8 mouse cellular contexts compared by ENCODE assay signal in genomic region chr6:4903325-4904054, GRCm38 (mm10). TPM values are rescaled to one million over a fixed set of nuclear protein-coding genes. Genes with fewer than 3 reads are reported as not detected.
DNase-seq lines count a peak whose midpoint lies in the region; ATAC-seq and TF ChIP-seq lines count a peak whose summit lies in the region.

No protein-coding gene starts in this region.

- H3K9me3 ChIP-seq in intestine, embryonic 16.5 days (ENCODE audit: control insufficient read depth, low read length) = no peaks in the 10 kb centered on the region
- no peaks in the 10 kb centered on the region for H3K9me3 ChIP-seq in limb, embryonic 11.5 days (ENCODE audit: control insufficient read depth, low read length)

- no peaks in the 10 kb centered on the region for H3K36me3 ChIP-seq in intestine, embryonic 16.5 days (ENCODE audit: control insufficient read depth, insufficient read depth, low read length)
- H3K36me3 ChIP-seq in limb, embryonic 11.5 days (ENCODE audit: control insufficient read depth, insufficient read depth, low read length) = no peaks in the 10 kb centered on the region
- no peaks in the 10 kb centered on the region for H3K36me3 ChIP-seq in splenic B cell, adult 2 months (ENCODE audit: control insufficient read depth, insufficient read depth, low read length, poor library complexity, severe bottlenecking)

- H3K27me3 ChIP-seq in intestine, embryonic 16.5 days (replicated peaks; ENCODE audit: control insufficient read depth, insufficient read depth, low read length) = no peaks in the 10 kb centered on the region
- H3K27me3 ChIP-seq in limb, embryonic 11.5 days (ENCODE audit: control insufficient read depth, insufficient read depth, low read length) = no peaks in the 10 kb centered on the region
- H3K27me3 ChIP-seq in splenic B cell, adult 2 months (ENCODE audit: control insufficient read depth, insufficient read depth, low read length, poor library complexity, severe bottlenecking) = peaks cover 2% of the 10 kb centered on the region; the same call in 1 of the 2 replicates

- H3K4me3 ChIP-seq in cortical plate, adult 2 months (ENCODE audit: insufficient read depth, low read length) = peak overlapping the region; percentile 87
- H3K4me3 ChIP-seq in intestine, embryonic 16.5 days (ENCODE audit: low read length) = peak overlapping the region; percentile 79
- peak overlapping the region; percentile 52 for H3K4me3 ChIP-seq in limb, embryonic 11.5 days (ENCODE audit: low read depth, low read length)

- TF ChIP-seq CTCF in cortical plate, adult 2 months (IDR thresholded peaks at IDR 0.05; ENCODE audit: extremely low read depth, insufficient read depth, low read length) = no peak

- peak overlapping the region; percentile 82 for H3K4me2 ChIP-seq in intestine, embryonic 16.5 days (ENCODE audit: low read depth, low read length)
- peak overlapping the region; percentile 78 for H3K4me2 ChIP-seq in limb, embryonic 11.5 days (ENCODE audit: low read depth, severe bottlenecking)

- peak; percentile 44 to 56 for DNase-seq in right cerebral cortex, adult 2 months (ENCODE audit: low spot score in 2 of 2)
- no peak for DNase-seq in right cerebral cortex, adult 18-20 months
- DNase-seq in gastrocnemius, postnatal 36 days = peak; percentile 7 to 41
- peak; percentile 83 for DNase-seq in limb, embryonic 11.5 days (ENCODE audit: low spot score)
- DNase-seq in mesoderm, embryonic 11.5 days (ENCODE audit: low read depth, low spot score) = peak; percentile 76
- peak; percentile 2 for DNase-seq in splenic B cell, adult 2 months (ENCODE audit: low read depth, low spot score)

- TF ChIP-seq POLR2A in cortical plate, adult 2 months (IDR thresholded peaks at IDR 0.05; ENCODE audit: extremely low read depth, insufficient read depth, low read length) = no peak

- WGBS in intestine, embryonic 16.5 days = under 1% methylated on average over 46 of the region's 77 CpGs
- WGBS in limb, embryonic 11.5 days = under 1% methylated on average over 67 of the region's 77 CpGs

- intact Hi-C loops in gastrocnemius, postnatal 36 days (cut with DNase I) = no loop called here

- ATAC-seq in intestine, embryonic 16.5 days = peak; percentile 85
- peak; percentile 84 for ATAC-seq in limb, embryonic 11.5 days (ENCODE audit: insufficient number of reproducible peaks, low FRiP score, low TSS enrichment, low read depth)

- peak overlapping the region; percentile 95 for H3K27ac ChIP-seq in cortical plate, adult 2 months (ENCODE audit: insufficient read depth, low read length)
- H3K27ac ChIP-seq in intestine, embryonic 16.5 days (ENCODE audit: low read length) = peak overlapping the region; percentile 85
- H3K27ac ChIP-seq in limb, embryonic 11.5 days (replicated peaks; ENCODE audit: low read depth, low read length) = peak overlapping the region; percentile 98

- peak overlapping the region; percentile 91 for H3K9ac ChIP-seq in intestine, embryonic 16.5 days (ENCODE audit: low read depth, low read length)
- H3K9ac ChIP-seq in limb, embryonic 11.5 days (ENCODE audit: low read length) = peak overlapping the region; percentile 97

- H3K4me1 ChIP-seq in cortical plate, adult 2 months (ENCODE audit: control insufficient read depth, insufficient read depth, low read length) = peaks cover 5% of the 10 kb centered on the region; the same call in 1 of the 2 replicates
- H3K4me1 ChIP-seq in intestine, embryonic 16.5 days (ENCODE audit: control insufficient read depth, insufficient read depth, low read length) = peaks cover 4% of the 10 kb centered on the region; the same call in 1 of the 2 replicates
- peaks cover 8% of the 10 kb centered on the region for H3K4me1 ChIP-seq in limb, embryonic 11.5 days (ENCODE audit: control insufficient read depth, insufficient read depth, low read length)

RNA-seq across cellular contexts. Expression of gene Ppp1r9a, which starts 0.8 kb away (rescaled TPM):
- polyA plus RNA-seq in cortical plate, adult 2 months (2012; rRNA removed) = 59.2 and 63.9 TPM in 2 replicates
- total RNA-seq in gastrocnemius, postnatal 36 days (2021) = 1 to 10 TPM; 2.8 to 3.0 TPM
- 6.1 and 7.5 TPM in 2 replicates for polyA plus RNA-seq in intestine, embryonic 16.5 days (2015; fragmentation: Nextera tagmentation; extraction: Ambion mirVana)
- 27.9 and 31.9 TPM in 2 replicates for polyA plus RNA-seq in limb, embryonic 11.5 days (2014; fragmentation: Nextera tagmentation; extraction: Ambion mirVana)
